Mouse (Mus musculus) gastrocnemius, postnatal 14 days (tissue): Measurements from ENCODE around the gene Tcaim. TPM values are rescaled to one million over a fixed set of nuclear protein-coding genes. Genes with fewer than 3 reads are reported as not detected.

ENCODE experiments used
- DNase-seq: peaks from one replicate; pipeline ENCODE4 v3.0.0; 2021; ENCODE audit warnings: mixed read lengths
- intact Hi-C: fragments of 180-260 bp; cut with DNase I; formaldehyde crosslinking; loops from one replicate; pipeline ENCODE4 v1.15.1; 2025; ENCODE audit warnings: low total_unique reads
- long read RNA-seq, 2 experiments: library from polyadenylated mRNA; stranded (forward); transcript quantifications; one replicate each; pipeline ENCODE4 v2.0.0; 2021
- total RNA-seq, 2 experiments: library from RNA; stranded (reverse); gene quantifications; 2 replicates each; pipeline ENCODE4 v1.2.3; 2021

Tcaim gene
- total RNA-seq = 10 to 100 TPM; 31.1 to 32.9 TPM
- long read RNA-seq, experiment 1, transcript Tcaim-201 (11 exons, 3,049 nt) = major isoform, 22 of 30 reads
- long read RNA-seq, experiment 1, partial matches to known transcripts = 4 of 30 reads
- long read RNA-seq, experiment 1, other reads (novel, unspliced or antisense) = 4 of 30 reads
- long read RNA-seq, experiment 2, transcript Tcaim-201 (11 exons, 3,049 nt) = major isoform, 37 of 56 reads
- long read RNA-seq, experiment 2, partial matches to known transcripts = 1 of 56 reads
- long read RNA-seq, experiment 2, other reads (novel, unspliced or antisense) = 16 of 56 reads

DNA sequence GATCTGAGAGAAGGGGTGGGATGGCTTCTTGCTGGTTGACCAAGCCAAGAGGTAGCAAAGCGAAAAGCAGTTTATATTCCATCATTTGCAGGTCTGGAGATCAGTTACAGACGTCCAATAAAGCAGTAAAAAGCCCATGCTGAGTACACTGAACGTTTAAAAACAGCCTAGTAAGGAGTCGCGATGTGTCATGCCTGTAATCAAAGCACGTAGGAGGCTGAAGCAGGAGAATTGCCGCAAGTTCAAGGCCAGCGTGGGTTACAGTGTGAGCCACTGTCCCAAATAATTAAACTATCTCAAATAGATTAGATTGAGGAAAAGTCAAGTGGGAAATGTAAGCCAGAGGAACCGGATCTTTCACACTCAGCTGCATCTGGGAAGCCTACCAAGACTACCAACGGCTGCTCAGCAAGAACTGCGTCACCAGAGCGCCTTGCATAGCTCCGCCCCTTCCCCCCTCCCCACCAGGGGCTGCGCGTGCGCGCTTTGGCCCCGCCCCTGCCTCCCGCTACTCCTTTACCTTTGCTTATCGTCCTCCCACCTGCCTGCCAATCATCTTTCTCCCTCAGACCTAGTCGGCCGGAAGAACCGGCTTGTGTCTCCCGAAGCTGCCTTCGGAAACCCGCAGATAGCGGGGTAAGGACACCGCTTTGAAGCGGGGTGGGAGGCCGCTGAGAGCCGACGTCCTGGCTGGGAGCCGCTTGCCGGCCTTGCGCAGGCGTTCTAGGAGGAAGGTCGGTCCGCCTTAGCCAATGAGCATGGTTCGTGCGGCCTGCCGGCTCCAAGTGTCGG lies at the start of gene Tcaim:
TSS of gene Tcaim (plus strand) at position 487 of the 792 bp plus-strand sequence.
- intact Hi-C loops = no loop called here
- peak; percentile 92 for DNase-seq

GRCm38 (mm10) chr9:122757614-122758013 lies 47.7 kb upstream of the Tcaim start:
- intact Hi-C loops = no loop called here
- no peak for DNase-seq

- no peak for DNase-seq
- intact Hi-C loops = no loop called here
Measured at GRCm38 (mm10) chr9:122760111-122760510, 45.2 kb upstream of the Tcaim start.

DNA sequence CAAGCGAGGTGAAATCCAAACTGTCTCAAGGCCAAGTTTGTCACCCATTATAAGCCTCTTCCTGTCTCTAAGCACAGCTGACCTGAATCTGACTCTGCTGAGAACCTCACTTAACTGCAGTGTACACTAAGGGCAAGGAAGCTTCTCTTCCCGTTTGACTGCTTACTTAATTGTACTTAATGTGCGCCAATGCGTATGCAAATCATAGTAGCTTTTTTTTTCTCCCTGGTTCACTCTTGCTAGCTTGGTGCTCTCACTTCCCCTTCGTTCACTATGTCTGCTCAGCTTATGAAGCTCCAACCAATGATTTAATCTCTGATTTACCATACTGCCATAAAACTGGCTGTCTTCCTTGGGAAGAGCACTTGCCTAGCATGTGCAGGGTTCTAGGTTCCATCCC lies 20.1 kb upstream of the Tcaim start:
- intact Hi-C loops = no loop called here
- DNase-seq = no peak

DNA sequence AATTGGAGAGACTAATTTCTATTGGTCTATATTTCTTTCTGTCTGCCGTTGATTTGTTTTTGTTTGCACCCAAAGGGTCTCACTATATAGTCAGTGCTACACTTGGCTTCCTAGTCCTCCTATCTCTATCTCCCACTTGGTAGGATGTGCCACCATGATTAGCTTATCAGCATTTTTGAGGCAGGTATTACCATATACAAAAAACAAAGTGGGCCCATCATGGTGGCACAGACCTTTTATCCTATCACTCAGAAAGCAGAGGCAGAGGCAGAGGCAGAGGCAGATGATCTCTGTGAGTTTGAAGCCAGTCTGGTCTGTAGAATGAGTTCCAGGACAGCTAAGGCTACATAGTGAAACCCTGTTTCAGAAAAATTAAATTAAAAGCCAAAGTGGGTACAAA lies 18.8 kb upstream of the Tcaim start:
- intact Hi-C loops = no loop called here
- no peak for DNase-seq

- DNase-seq = no peak
- intact Hi-C loops = no loop called here
Measured at GRCm38 (mm10) chr9:122805845-122806341, 554 bp downstream of the Tcaim start.

DNA sequence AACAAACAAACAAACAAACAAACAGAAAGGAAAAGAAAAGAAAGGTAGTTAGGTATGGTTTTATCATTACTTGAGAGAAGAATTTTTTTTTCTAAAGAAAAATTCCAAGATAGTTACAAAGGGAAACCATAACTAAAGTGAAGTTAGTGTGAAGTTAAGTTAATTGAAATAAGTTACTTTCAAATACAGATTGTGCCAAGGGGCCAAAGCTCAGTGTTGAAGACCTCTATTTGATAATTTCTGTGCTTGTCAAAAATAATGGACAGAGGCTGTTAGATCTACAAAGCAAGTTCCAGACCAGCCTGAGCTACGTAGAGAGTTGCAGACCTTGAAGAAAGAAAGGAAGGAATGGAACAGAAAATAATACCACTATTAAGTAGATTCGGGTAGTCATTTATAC lies 1.8 kb downstream of the Tcaim start:
- intact Hi-C loops = no loop called here
- DNase-seq = no peak

- peak; percentile 11 for DNase-seq
- intact Hi-C loops = no loop called here
Measured at GRCm38 (mm10) chr9:122810212-122810611, 4.9 kb downstream of the Tcaim start.

GRCm38 (mm10) chr9:122812386-122812785 lies 7.0 kb downstream of the Tcaim start:
- no peak for DNase-seq
- intact Hi-C loops = no loop called here

GRCm38 (mm10) chr9:122814775-122815174 lies 9.4 kb downstream of the Tcaim start:
- intact Hi-C loops = no loop called here
- DNase-seq = no peak

GRCm38 (mm10) chr9:122815239-122815851 lies 10.0 kb downstream of the Tcaim start:
- no peak for DNase-seq
- intact Hi-C loops = no loop called here

DNA sequence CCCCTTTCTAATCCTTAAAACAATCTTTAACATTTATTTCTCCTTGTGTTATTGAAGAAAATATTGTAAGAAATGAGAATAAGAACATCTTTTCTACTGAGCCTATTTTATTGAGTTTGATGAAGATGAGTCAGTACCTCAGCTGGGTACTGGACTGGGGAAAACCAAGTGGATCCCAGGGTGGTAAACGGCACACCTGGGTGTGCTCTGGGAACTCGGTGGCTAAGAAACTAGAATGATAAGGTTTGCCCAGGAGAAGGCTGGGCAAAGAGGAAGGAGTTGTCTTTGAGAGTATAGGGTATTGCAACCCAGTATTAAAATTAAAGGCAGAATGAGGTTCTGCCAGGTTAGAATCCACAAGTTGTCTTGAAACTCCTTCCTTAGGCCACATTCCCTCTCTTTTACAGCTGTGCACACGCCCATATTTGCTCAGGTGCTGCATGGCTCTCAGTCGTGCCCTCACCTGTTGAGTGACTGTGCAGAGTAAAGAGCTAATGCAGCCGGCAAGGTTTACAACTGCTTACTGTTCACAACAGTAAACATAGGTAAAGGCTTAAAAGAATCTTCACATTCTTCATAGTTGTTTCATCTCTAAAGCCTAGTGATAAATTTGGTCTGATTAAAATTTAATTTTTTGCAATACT lies 18.2 kb downstream of the Tcaim start:
- intact Hi-C loops = no loop called here
- no peak for DNase-seq

DNA sequence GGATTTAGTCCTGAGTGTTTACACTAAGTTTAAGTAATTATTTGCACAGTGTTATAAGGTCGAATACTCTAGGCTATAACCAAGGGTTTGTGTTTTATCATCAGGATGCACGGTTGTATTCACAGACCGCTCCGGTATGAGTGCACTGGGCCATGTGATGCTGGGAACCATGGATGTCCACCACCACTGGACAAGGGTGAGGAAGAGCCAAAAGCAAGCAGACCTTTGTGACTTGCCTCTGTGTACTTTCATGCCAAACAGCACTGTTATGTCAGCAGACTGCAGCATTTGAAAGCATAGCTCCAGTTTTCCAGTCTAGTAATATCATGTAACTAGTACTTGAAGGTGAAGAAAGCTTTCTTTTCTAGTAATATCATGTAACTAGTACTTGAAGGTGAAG lies 21.4 kb downstream of the Tcaim start:
- intact Hi-C loops = no loop called here
- no peak for DNase-seq

DNA sequence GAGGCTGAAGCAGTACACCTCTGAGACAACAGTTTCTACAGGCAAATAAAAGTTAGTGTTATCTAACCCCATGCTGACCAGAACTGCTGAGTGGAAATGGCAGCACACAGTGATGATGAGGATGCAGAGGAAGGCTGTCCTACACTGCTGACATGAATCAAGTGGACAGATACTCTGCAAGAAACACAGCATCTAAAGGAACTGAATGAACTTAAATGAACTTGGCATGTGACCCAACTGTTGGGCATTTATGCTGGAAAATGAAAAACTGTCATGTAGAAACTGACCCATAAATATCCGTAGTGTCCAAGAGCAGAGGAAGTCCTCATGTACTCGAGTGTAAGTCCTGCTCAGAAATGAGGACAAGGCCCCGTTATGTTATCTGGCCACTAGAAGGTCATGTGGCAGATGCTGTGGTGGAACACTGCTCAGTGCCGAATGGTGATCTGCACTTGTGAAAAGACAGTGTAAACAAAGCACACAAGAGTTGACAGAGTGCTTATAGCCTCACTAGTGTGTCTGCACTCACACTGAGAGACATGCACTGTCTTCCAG lies 24.6 kb downstream of the Tcaim start:
- no peak for DNase-seq
- intact Hi-C loops = no loop called here

- intact Hi-C loops = no loop called here
- no peak for DNase-seq
Measured at GRCm38 (mm10) chr9:122836126-122836525, 30.8 kb downstream of the Tcaim start.

DNA sequence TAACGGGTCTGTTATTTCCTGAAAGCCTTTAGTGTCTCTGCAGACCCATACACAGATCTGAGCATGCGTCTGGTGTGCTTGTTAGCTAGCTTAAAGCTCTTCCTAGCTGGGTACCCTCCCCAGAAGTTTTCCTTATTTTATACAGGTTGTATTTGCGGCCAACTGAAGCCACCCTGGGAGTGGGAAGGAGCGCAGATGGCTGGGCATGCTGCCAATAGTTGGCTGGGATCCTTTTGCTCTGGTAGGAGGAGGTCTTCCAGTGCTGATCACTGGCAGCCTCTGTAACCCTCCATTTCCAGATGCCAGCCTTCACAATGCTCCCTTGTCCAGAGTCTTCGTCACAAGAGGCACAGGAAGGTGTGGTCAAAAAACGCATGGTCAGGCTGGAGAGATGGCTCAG lies 31.5 kb downstream of the Tcaim start:
- DNase-seq = peak; percentile 38

GRCm38 (mm10) chr9:122837216-122837615 lies 31.9 kb downstream of the Tcaim start:
- DNase-seq = no peak
- intact Hi-C loops = no loop called here

More for the DNA sequence above, 31.5 kb downstream of the Tcaim start:
- intact Hi-C loops = no loop called here

DNA sequence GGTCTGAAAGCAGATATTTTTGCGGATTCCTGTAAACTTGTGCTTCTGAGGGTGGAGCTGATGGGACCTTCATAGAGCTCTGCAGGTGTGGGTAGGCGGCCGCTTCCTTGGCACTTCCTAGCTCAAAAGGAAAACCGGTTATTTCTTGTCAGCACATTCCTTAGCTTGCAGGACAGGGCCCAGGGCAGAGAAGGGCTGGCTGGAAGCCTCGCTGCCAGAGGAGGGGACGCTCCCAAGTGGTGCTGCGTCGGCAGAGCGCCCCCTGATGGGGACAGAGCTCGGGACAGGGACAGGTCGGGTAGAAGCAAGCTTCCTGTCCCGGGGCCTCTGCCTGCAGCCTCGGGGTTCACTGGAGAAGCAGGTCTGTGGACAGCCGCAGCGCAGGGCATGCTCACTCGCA lies 32.3 kb downstream of the Tcaim start:
- intact Hi-C loops = no loop called here
- DNase-seq = peak; percentile 34

DNA sequence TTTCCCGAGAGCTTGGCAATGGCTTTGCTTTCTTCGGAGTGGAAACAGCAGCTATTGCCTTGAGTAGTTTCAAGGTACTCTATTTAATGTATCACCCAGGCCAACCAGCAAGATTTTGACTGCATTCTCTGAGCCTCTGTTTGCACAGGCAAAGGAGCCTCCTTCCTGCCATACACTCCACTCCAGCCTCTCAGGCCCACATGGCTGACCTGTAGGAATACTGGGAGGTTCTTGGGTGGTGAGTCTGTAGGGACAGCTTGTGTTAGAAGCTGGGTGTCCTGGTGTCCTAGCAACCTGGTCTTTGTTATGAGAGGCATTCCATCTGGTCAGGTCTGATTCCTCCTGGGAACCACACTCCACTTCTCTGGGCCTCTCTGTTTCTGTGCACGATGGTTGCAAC lies 38.4 kb downstream of the Tcaim start, which contains the start of gene Gm35549:
TSS of gene Gm35549 (minus strand) at position 276 of the 400 bp plus-strand sequence.
- intact Hi-C loops = no loop called here
- DNase-seq = no peak

GRCm38 (mm10) chr9:122845621-122846020 lies 40.3 kb downstream of the Tcaim start:
- intact Hi-C loops = no loop called here
- DNase-seq = no peak
